Mouse (Mus musculus): Measurements from ENCODE around the gene Vps13d.

The Vps13d gene

GRCm38 (mm10) chr4:145009934-145010333, 184.9 kb downstream of the Vps13d start:
- no peak for DNase-seq (ENCODE audit: low spot score in 2 of 2)

GRCm38 (mm10) chr4:145009437-145009836, 185.4 kb downstream of the Vps13d start:
- DNase-seq (ENCODE audit: low spot score in 2 of 2), result no peak

- DNase-seq (ENCODE audit: low spot score in 2 of 2), result no peak
These were observed 188.8 kb downstream of the Vps13d start for GRCm38 (mm10) chr4:145005943-145006545.

GRCm38 (mm10) chr4:145004176-145004575, 190.6 kb downstream of the Vps13d start:
- no peak for DNase-seq (ENCODE audit: low spot score in 2 of 2)

- no peak for DNase-seq (ENCODE audit: low spot score in 2 of 2)
These were observed 192.1 kb downstream of the Vps13d start for GRCm38 (mm10) chr4:145002733-145003132.

- peak; percentile 32 to 50 for DNase-seq (ENCODE audit: low spot score in 2 of 2)
These were observed 194.9 kb downstream of the Vps13d start for GRCm38 (mm10) chr4:144999903-145000382.

GRCm38 (mm10) chr4:144999572-144999880, 195.3 kb downstream of the Vps13d start:
- no peak for DNase-seq (ENCODE audit: low spot score in 2 of 2)

GRCm38 (mm10) chr4:144998808-144999571, 195.8 kb downstream of the Vps13d start:
- no peak for DNase-seq (ENCODE audit: low spot score in 2 of 2)

- no peak for DNase-seq (ENCODE audit: low spot score in 2 of 2)
These were observed 196.7 kb downstream of the Vps13d start for GRCm38 (mm10) chr4:144997887-144998658.

- no peak for DNase-seq (ENCODE audit: low spot score in 2 of 2)
These were observed 197.6 kb downstream of the Vps13d start for GRCm38 (mm10) chr4:144996996-144997820.

GRCm38 (mm10) chr4:144995826-144996225, 199.0 kb downstream of the Vps13d start:
- DNase-seq (ENCODE audit: low spot score in 2 of 2), result no peak

GRCm38 (mm10) chr4:144993047-144993917, 201.5 kb downstream of the Vps13d start:
- no peak for DNase-seq (ENCODE audit: low spot score in 2 of 2)

GRCm38 (mm10) chr4:144992413-144992812, 202.4 kb downstream of the Vps13d start:
- DNase-seq (ENCODE audit: low spot score in 2 of 2), result no peak

- no peak for DNase-seq (ENCODE audit: low spot score in 2 of 2)
These were observed 206.2 kb downstream of the Vps13d start for GRCm38 (mm10) chr4:144988443-144989206.

GRCm38 (mm10) chr4:144986016-144986805, 208.6 kb downstream of the Vps13d start:
- DNase-seq (ENCODE audit: low spot score in 2 of 2), result no peak

GRCm38 (mm10) chr4:144983821-144984371, 210.9 kb downstream of the Vps13d start:
- no peak for DNase-seq (ENCODE audit: low spot score in 2 of 2)

GRCm38 (mm10) chr4:144983228-144983744, 211.5 kb downstream of the Vps13d start:
- DNase-seq (ENCODE audit: low spot score in 2 of 2), result no peak

GRCm38 (mm10) chr4:144980811-144981551, 213.8 kb downstream of the Vps13d start:
- no peak for DNase-seq (ENCODE audit: low spot score in 2 of 2)
